Mouse (Mus musculus): ENCODE measurements around the gene Plppr4.

DNA sequence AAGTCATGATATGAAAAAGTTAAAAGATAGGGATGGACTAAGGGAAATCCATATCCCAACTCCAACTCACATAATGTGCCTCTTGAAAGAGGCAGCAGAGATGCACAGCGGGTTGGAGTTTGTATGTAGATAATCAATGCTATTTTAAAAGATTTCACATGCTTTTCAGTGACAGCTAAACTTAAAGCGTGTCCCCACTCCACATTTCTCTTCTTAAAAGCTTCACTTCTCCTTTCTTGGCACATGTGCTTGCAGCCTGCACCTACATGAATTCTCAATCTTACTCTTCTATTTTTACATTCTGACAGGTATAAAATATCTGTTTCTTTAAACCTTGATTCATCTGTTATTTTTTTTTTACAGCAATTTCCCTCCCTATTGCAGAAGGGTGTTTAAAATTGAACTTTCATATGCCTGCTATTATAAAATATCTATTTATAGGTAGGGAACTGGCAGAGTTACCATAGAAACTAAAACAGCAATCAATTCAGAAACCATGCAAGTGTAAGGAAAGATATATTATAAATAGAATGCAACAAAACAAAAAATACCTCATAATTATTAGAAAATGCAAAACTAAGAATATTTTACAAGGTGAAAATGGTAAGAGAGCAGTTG lies 66.3 kb downstream of the Plppr4 start:
- no peak for TF ChIP-seq CTCF (IDR thresholded peaks at IDR 0.05 in 2 of 3, conservative IDR thresholded peaks at IDR 0.05 in 1 of 3; ENCODE audit: control insufficient read depth in 1 of 3, insufficient read depth in 1 of 3, low read depth in 2 of 3, low read length in 3 of 3, poor library complexity in 1 of 3, severe bottlenecking in 1 of 3)
- no peak for TF ChIP-seq BHLHE40 (IDR thresholded peaks at IDR 0.05; ENCODE audit: borderline replicate concordance, low read depth, low read length)
- TF ChIP-seq ZKSCAN1 (IDR thresholded peaks at IDR 0.05; ENCODE audit: low read depth, low read length): no peak
- no peak for TF ChIP-seq MYC (IDR thresholded peaks at IDR 0.05; ENCODE audit: low read depth, low read length)
- no peak for TF ChIP-seq POLR2A (IDR thresholded peaks at IDR 0.05; ENCODE audit: control insufficient read depth in 1 of 2, insufficient read depth in 1 of 2, low read depth in 1 of 2, low read length in 2 of 2, poor library complexity in 1 of 2)
- no peak for TF ChIP-seq USF2 (IDR thresholded peaks at IDR 0.05; ENCODE audit: borderline replicate concordance in 1 of 2, insufficient read depth in 1 of 2, low read depth in 1 of 2, low read length in 2 of 2)
- TF ChIP-seq MYB (IDR thresholded peaks at IDR 0.05; ENCODE audit: low read depth, low read length): no peak
- TF ChIP-seq EP300 (IDR thresholded peaks at IDR 0.05; ENCODE audit: low read depth in 1 of 2, low read length in 2 of 2): no peak
- no peak for TF ChIP-seq SMC3 (IDR thresholded peaks at IDR 0.05; ENCODE audit: low read depth, low read length)
- TF ChIP-seq TAL1 (IDR thresholded peaks at IDR 0.05; ENCODE audit: low read length): no peak
- no peak for TF ChIP-seq MAZ (IDR thresholded peaks at IDR 0.05; ENCODE audit: low read depth, low read length)
- TF ChIP-seq HCFC1 (IDR thresholded peaks at IDR 0.05; ENCODE audit: low read depth, low read length): no peak
- TF ChIP-seq CHD2 (IDR thresholded peaks at IDR 0.05; ENCODE audit: low read length): no peak

Measured in MEL (cell line).